Mouse (Mus musculus) liver, embryonic 18 days (tissue): ENCODE results near the gene Capn6. TPM values are rescaled to one million over a fixed set of nuclear protein-coding genes. Genes with fewer than 3 reads are reported as not detected.

Experiments
- polyA plus RNA-seq: library from polyadenylated mRNA; depleted of rRNA; stranded (reverse); fragments of >200 nt; gene quantifications from 2 replicates; pipeline ENCODE4 v1.2.3, GENCODE M21; 2012; rRNA removed

The Capn6 gene
- 12.5 and 13.4 TPM in 2 replicates for polyA plus RNA-seq

GRCm38 (mm10) chrX:143827212-143827611, at the start of gene Capn6:
Gene Capn6 (minus strand): TSS chrX:143827414.

Other genes with a start within 250 kb of the Capn6 start
- gene Dcx, start 105.9 kb upstream of the Capn6 start, polyA plus RNA-seq = 0.08 and 0.09 TPM in 2 replicates